Mouse (Mus musculus) erythroblast, embryonic 14.5 days (primary cell): ENCODE data around the gene Crygs. TPM values are rescaled to one million over a fixed set of nuclear protein-coding genes. Genes with fewer than 3 reads are reported as not detected.
"Not testable (repeated sequence)": the region's sequence is repeated elsewhere in the genome, so short reads cannot be mapped to it uniquely, and the experiment has no call there.

Experiments
- H3K27me3 ChIP-seq: 2 replicates; pipeline ENCODE4 v1.6.1; 2012; ENCODE audit warnings: inconsistent platforms; ENCODE audit not compliant: control insufficient read depth
- H3K36me3 ChIP-seq: 2 replicates; pipeline ENCODE4 v1.6.1; 2012; ENCODE audit warnings: mild to moderate bottlenecking, inconsistent platforms; ENCODE audit not compliant: control insufficient read depth
- H3K4me1 ChIP-seq: 2 replicates; pipeline ENCODE4 v1.6.1; 2012; ENCODE audit warnings: inconsistent platforms; ENCODE audit not compliant: control insufficient read depth
- H3K4me3 ChIP-seq: replicated peaks from 2 replicates; pipeline ENCODE3; 2012; ENCODE audit warnings: moderate library complexity, mild to moderate bottlenecking, inconsistent platforms
- H3K9me3 ChIP-seq: 2 replicates; pipeline ENCODE4 v1.6.1; 2012; ENCODE audit warnings: low read length, inconsistent platforms, mixed read lengths; ENCODE audit not compliant: control insufficient read depth
- GATA1 ChIP-seq: IDR thresholded peaks from 2 replicates; pipeline ENCODE4 v1.6.1; 2012; ENCODE audit warnings: low read length, inconsistent platforms, mixed read lengths
- TAL1 ChIP-seq: IDR thresholded peaks from 3 replicates; pipeline ENCODE4 v1.6.1; 2012; ENCODE audit warnings: low read length, inconsistent platforms, mixed read lengths
- polyA plus RNA-seq: library from polyadenylated mRNA; stranded (reverse); fragments of >175 nt; gene quantifications from 2 replicates; pipeline ENCODE4 v1.2.3, GENCODE M21; 2012

Gene Crygs
- polyA plus RNA-seq, 1 experiment: not detected

DNA sequence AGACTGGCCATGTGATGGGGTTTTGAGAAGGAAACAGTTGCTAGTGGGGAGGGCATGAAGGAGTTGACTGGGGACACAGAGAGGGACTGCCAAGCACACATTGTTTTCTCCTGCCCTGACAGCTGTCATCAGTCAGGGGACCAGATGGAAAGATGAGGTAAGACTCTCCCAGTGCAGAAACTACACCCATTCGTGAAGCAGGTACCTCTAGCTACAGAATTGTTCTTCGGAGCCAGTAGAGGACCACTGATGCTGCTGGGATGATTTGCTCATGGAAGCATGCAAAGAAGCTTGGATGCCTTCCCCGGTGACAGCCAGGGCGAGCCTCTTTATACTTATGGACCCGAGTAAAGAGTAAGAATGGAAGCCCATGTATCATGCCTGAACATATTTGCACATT, 13.9 kb downstream of the Crygs start:
- TF ChIP-seq TAL1 (no peak), GATA1 (no peak)
- Histone ChIP-seq H3K27me3 (no peaks in the 10 kb centered on the region), H3K36me3 (no peaks in the 10 kb centered on the region), H3K9me3 (no peaks in the 10 kb centered on the region), H3K4me3 (no peak overlapping the region), H3K4me1 (no peaks in the 10 kb centered on the region)

DNA sequence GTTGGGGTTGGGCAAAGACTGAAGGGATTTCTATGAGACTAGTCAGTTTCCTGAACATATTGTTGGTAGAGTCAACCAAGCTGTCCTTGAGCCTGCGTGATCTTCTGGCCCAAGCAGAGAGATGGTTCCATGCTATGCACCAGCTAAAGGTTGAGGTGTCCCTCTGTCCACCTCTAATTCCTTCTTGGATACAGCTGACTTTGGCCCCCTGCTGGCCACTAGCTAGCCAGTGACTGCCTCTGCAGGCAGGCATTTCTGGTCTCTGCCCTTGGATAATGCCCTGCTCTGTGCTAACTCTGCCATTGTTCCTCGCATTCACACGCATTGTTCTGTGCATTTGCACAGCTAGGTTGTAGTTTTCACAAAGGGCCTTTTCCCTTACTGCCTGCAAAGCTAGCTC, 15.9 kb downstream of the Crygs start:
- no peaks in the 10 kb centered on the region for H3K9me3 ChIP-seq
- no peaks in the 10 kb centered on the region for H3K27me3 ChIP-seq
- H3K4me1 ChIP-seq: no peaks in the 10 kb centered on the region
- no peaks in the 10 kb centered on the region for H3K36me3 ChIP-seq
- H3K4me3 ChIP-seq: no peak overlapping the region
- no peak for TF ChIP-seq GATA1
- TF ChIP-seq TAL1: no peak

DNA sequence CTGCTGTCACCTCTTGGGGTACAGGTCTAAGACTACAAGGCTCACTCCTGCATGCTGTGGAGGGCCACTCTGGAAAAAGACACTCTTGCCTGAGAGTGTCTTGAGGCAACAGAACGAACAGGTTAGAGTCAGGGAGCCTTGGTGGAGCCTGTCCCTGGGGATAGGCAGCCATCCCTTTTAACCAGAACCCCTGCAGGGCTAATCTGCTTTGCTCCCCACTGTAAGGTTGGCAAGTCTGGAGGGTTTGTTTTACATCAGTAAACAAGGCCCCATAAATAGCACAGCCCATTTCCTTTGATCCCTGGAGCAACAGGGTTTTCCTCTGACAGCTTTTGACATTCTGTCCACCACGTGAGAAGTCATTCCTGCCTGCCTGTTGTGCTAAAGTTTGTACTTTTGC, 20.1 kb downstream of the Crygs start:
- H3K27me3 ChIP-seq: no peaks in the 10 kb centered on the region
- TF ChIP-seq TAL1 (no peak), GATA1 (no peak)
- no peaks in the 10 kb centered on the region for H3K9me3 ChIP-seq
- no peaks in the 10 kb centered on the region for H3K36me3 ChIP-seq
- H3K4me3 ChIP-seq: no peak overlapping the region
- H3K4me1 ChIP-seq: no peaks in the 10 kb centered on the region

DNA sequence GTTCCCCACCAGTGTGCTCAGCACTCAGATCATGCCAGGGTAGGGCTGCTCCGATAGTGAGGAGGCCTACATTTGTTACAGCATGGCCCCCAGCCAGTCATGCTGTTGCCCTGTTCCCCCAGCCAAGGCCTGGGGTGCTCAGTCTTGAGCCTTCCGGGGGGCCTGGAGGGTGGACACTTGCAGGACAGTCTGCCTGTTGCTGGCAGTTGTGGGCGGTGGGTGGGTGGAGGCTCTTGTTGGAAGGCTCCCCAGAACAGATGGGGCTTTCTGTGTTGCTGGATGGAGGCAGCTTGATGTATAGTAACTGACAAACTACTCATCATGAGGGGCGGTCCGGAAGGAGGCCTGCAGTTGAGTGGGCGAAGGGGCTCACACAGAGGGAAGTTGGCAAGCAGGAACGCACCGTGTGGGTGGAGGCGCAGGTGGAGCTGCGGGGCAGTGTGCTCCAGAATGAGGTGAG, 21.4 kb downstream of the Crygs start:
- H3K36me3 ChIP-seq: no peaks in the 10 kb centered on the region
- H3K4me1 ChIP-seq: no peaks in the 10 kb centered on the region
- no peak overlapping the region for H3K4me3 ChIP-seq
- TF ChIP-seq TAL1: no peak
- TF ChIP-seq GATA1: no peak
- H3K9me3 ChIP-seq: no peaks in the 10 kb centered on the region
- H3K27me3 ChIP-seq: no peaks in the 10 kb centered on the region

DNA sequence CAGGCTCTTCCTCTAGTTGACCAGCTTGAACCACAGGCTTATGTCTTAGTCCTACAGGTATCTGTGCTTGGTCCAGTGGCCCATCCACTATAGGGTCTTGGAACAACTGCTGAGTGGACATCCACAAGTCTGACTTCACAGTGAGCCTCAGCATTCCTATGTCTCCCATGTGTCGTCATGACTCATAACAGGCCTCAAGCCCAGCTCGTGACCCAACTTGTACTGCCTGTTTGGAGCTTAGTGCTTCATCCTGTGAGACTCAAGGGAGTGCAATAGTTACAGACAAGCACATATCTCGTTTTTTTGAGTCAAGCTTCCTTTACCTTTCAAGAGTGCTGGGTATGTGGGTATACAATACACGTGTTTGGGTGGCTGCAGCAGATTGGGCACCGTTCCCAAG, 28.7 kb downstream of the Crygs start:
- TF ChIP-seq GATA1: no peak
- TF ChIP-seq TAL1: no peak
- H3K9me3 ChIP-seq: peaks cover 20% of the 10 kb centered on the region
- H3K36me3 ChIP-seq: no peaks in the 10 kb centered on the region
- H3K4me3 ChIP-seq: no peak overlapping the region
- H3K4me1 ChIP-seq: no peaks in the 10 kb centered on the region
- no peaks in the 10 kb centered on the region for H3K27me3 ChIP-seq

DNA sequence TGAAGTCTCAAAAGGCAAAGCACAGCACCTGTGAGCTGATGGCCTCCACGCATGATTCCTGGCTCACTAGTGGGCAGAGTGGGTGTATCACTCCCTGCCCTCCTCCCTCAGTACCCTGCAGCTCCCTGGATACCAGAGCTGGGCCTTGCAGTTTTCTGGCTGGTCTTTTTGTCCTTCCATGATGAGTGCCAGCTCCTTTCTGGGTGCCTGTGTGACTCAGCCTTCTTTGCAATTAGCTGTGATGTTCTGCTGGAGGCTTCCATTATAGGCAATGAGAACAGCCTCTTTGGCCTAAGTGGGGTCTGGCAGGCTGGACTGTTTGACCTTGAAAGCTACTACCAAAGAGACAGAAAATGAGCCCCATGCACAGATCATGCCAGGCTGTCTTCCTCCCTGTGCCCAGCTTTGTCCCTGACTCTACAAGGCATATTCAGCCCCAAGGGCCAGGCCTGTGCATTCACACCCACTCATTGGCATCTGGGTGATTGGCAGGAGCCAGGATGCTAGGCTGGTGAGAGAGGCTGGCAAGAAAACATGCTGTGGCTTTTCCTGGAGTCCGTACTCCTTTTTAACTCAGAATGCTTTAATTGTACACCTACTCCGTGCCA, 32.0 kb downstream of the Crygs start:
- no peak overlapping the region for H3K4me3 ChIP-seq
- TF ChIP-seq TAL1: no peak
- TF ChIP-seq GATA1: no peak
- peaks cover 20% of the 10 kb centered on the region for H3K9me3 ChIP-seq
- no peaks in the 10 kb centered on the region for H3K36me3 ChIP-seq
- no peaks in the 10 kb centered on the region for H3K27me3 ChIP-seq
- no peaks in the 10 kb centered on the region for H3K4me1 ChIP-seq

DNA sequence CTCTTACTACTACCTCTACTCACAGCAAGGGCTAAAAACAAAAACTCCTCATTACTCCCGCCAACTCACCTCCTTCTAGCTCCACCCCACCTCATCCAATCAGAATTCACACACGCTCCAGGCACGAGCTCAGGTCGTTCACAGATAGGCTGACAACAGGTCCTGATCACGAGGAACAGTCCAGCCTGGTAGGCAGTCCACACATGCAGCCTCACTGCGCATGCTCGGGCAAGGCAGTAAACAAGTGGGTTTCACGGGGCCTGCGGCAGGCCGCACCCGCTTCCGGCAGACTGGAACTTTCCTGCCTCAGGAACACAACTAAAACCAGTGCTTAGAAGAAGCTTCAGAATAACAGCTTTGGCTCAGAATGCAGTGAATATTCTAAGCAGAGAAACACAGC, 33.1 kb downstream of the Crygs start:
- H3K4me3 ChIP-seq, H3K36me3 ChIP-seq, H3K4me1 ChIP-seq, H3K27me3 ChIP-seq: not testable (repeated sequence)
- peaks cover 20% of the 10 kb centered on the region for H3K9me3 ChIP-seq

DNA sequence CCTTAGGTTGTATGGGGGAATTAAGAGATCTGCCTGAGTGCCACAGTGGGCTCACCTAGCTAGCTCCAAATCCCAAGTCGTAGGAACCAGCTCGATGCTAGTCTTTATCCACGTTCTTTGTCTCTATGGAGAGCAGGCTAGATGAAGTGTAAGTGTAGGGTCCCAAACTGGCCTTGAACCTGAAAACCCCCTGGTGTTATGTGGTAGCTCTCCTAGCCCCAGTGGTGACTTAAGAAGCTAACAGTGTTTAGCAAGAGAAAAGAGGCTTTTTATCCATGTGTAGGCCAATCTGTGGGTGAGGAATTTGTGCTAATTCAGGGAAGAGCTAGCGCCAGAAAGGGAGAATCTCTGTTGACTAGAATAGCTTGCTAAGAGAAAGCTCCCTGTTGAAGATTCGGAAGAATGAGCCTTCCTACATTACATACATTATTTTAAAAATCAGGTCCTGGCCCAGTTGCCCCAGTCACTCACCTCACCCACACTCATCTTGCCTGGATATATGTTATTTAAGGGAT, 35.8 kb downstream of the Crygs start:
- Histone ChIP-seq H3K4me1 (no peaks in the 10 kb centered on the region), H3K4me3 (no peak overlapping the region), H3K36me3 (no peaks in the 10 kb centered on the region), H3K9me3 (peaks cover 4% of the 10 kb centered on the region; the same call in 1 of the 2 replicates), H3K27me3 (no peaks in the 10 kb centered on the region)
- no peak for TF ChIP-seq GATA1
- no peak for TF ChIP-seq TAL1

DNA sequence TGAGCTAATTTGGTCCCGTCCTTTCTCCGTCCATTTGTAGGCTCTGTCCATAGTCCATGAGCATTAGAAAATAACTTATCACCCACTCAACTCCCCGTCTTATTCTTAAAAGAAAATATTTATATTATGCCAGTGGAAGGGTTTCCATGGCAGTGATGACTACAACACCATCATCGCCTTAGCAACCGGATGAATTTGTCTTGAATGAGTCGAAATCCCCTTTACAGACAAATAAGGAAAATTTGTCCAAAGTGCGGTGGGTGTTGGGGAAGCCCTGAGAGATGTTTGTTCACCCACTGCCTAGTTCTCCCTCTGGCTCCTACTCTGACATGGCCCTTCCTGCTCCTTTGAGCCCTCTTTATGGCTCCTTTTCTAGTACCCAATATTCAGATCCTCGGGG, 42.7 kb downstream of the Crygs start:
- no peak for TF ChIP-seq GATA1
- TF ChIP-seq TAL1: no peak
- Histone ChIP-seq H3K4me3 (no peak overlapping the region), H3K36me3 (no peaks in the 10 kb centered on the region), H3K4me1 (no peaks in the 10 kb centered on the region), H3K27me3 (no peaks in the 10 kb centered on the region), H3K9me3 (no peaks in the 10 kb centered on the region)

DNA sequence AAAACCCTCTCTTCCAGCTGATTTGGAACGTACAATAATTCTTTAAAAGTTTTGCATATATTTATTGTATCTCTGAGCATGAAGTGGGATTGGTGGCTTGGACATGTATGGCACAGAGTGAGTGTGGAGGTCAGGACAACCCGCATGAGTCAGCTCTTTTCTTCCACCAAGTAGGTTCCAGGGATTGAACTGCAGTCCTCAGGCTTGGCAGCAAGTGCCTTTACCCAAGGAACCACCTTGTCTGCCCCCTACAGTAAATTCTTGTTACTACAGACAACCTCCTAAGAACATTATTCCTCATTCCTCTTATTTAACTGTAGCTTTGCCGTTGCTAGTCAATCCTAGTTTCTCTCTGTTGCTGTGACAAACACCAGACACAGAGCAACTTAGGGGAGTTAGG, 44.0 kb downstream of the Crygs start:
- TF ChIP-seq GATA1 (no peak), TAL1 (no peak)
- Histone ChIP-seq H3K4me1 (no peaks in the 10 kb centered on the region), H3K4me3 (no peak overlapping the region), H3K27me3 (no peaks in the 10 kb centered on the region), H3K36me3 (no peaks in the 10 kb centered on the region), H3K9me3 (no peaks in the 10 kb centered on the region)
